Mouse (Mus musculus): ENCODE measurements at regions not wholly inside any gene's neighbourhood (a gene's known extent, or its start where the extent isn't known, plus 50 kb on each side); places are given as distances from the start of the nearest gene placed in this dataset.

DNA sequence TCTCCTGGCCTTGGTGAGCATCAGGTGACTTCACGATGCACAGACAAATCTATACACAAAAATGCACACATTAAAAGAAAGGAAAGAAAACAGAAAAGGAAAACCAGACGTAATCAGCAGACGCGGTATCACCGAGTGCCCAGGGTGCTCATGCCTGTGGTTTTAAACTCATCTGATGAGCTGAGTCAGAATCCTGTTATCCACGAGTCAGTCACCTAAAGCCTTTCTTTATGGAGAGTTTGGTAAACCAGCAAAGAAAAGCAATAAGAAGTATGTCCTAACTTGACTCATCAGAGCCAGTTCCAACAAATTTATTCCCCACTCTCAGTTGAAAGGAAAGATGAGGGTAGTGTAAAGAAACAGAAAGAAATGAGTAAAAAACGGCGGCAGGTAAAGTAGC lies 391.5 kb downstream of the Cd83 start:
- TF ChIP-seq GATA1 (IDR thresholded peaks at IDR 0.05; ENCODE audit: low read length), result no peak

DNA sequence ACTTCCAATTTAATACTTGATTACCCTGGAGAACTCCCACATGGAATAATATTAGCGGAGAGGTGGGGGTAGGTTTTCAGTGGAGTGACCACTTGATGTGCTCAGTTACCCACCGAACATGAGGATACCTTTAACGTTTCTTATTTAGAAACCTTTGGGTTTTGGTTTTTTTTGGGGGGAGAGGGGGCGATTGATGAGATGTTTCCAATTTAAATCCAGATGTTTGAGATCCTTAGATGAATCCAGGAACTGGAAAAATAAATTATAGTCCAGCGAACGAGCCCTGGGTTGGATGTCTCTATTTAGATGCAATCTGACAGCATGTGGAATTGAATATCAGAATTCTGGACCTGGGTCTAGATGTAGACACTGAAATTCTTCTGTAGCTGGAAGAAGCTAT lies 393.4 kb downstream of the Cd83 start:
- TF ChIP-seq GATA1 (IDR thresholded peaks at IDR 0.05; ENCODE audit: low read length), result no peak

GRCm38 (mm10) chr13:44180384-44180783 lies 395.8 kb downstream of the Cd83 start:
- no peak for TF ChIP-seq GATA1 (IDR thresholded peaks at IDR 0.05; ENCODE audit: low read length)

DNA sequence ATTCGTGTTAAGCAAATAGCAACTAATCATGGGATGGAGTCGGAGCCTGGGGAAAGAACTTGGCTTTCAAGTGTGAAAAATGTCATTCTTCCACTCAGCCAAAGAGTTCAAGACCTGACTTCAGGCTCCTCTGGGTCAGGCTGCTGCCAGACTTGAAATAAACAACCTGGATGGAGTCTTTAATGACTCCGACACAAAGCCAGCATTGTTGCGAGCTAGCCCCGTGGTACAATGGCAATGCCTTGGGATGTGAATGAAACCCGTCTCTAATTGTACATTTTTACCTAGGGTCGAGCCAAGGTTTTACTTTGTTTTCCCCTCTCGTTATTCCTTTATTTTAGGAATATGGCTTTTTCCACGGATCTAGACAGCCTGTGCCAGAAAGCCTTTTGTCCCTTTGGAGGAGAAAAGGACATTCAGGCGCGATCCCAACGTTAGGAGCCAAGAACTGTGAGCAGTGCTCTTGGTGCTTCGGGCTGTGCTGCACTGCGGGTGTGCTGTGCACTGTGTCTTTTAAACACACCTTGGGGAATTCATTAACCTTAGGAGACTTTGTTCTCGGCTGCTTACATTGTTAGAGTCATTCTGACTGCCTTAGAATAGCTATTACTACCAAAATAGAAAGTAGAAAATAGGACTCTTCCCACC lies 398.1 kb downstream of the Cd83 start:
- no peak for TF ChIP-seq GATA1 (IDR thresholded peaks at IDR 0.05; ENCODE audit: low read length)

DNA sequence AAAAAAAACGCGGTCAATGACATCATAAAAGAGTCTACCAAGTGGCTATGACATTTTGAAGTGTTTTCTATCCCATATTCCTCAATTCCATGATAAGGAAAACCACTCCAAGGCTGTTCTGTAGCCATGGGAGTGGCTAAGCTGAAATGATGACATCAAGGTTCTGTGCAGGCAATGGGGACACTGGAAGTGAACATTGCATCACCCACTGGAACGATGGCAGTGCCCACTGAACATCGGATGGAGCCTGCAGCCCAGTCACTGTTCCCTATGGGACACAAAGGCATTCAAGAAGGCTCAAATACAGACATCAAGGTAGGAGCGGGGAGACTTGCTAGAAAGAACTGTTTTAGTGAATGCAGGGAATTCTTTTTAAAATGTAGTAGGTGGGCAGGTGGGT lies 410.8 kb downstream of the Cd83 start:
- TF ChIP-seq GATA1 (IDR thresholded peaks at IDR 0.05; ENCODE audit: low read length), result no peak

- TF ChIP-seq GATA1 (IDR thresholded peaks at IDR 0.05; ENCODE audit: low read length), result no peak
These were observed 421.5 kb downstream of the Cd83 start for GRCm38 (mm10) chr13:44206042-44206441.

GRCm38 (mm10) chr13:44206448-44206847 lies 421.9 kb downstream of the Cd83 start:
- TF ChIP-seq GATA1 (IDR thresholded peaks at IDR 0.05; ENCODE audit: low read length), result no peak

GRCm38 (mm10) chr13:44207400-44208005 lies 422.9 kb downstream of the Cd83 start:
- TF ChIP-seq GATA1 (IDR thresholded peaks at IDR 0.05; ENCODE audit: low read length), result no peak

- TF ChIP-seq GATA1 (IDR thresholded peaks at IDR 0.05; ENCODE audit: low read length), result no peak
These were observed 424.5 kb downstream of the Cd83 start for GRCm38 (mm10) chr13:44209036-44209435.

GRCm38 (mm10) chr13:44210123-44210522 lies 425.5 kb downstream of the Cd83 start:
- no peak for TF ChIP-seq GATA1 (IDR thresholded peaks at IDR 0.05; ENCODE audit: low read length)

- no peak for TF ChIP-seq GATA1 (IDR thresholded peaks at IDR 0.05; ENCODE audit: low read length)
These were observed 427.8 kb downstream of the Cd83 start for GRCm38 (mm10) chr13:44212356-44212755.

DNA sequence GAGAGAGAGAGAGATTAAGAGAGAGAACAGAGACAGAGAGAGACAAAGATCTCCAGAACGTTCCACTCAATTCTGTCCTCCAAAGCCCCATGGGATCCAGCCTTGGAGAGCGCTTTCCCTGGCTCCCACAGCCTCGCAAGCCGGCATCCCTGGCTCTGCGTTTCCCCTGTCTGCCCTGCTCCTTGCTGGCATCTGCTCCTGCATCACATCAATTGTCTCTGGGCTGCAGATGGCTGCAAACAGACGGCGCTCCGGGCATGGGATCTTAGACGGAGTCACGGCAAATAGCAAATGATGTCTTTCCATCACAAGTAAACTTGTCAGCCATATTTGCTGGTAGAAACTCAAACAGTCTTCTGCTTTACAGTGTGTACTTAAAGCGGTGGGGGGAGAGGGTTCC lies 428.4 kb downstream of the Cd83 start:
- no peak for TF ChIP-seq GATA1 (IDR thresholded peaks at IDR 0.05; ENCODE audit: low read length)

DNA sequence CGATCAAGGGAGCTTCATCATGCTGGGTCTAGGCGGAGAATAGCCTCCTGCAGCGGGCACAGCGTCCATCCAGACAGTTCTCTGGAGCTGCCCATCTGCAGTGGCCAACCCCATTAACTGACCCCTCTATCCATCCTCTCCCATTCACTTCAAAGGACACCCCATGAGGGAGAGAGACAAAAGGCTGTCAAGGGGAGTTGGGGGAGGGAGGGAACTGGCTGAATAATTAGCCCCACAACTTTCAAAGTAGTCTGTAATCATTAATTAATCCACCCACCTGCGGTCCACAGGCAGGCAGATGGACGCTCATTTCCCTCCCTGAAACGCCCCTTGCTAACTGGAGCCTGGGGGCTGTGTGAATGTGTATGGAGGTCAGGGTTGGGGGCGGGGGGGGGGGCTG lies 433.7 kb downstream of the Cd83 start:
- no peak for TF ChIP-seq GATA1 (IDR thresholded peaks at IDR 0.05; ENCODE audit: low read length)

DNA sequence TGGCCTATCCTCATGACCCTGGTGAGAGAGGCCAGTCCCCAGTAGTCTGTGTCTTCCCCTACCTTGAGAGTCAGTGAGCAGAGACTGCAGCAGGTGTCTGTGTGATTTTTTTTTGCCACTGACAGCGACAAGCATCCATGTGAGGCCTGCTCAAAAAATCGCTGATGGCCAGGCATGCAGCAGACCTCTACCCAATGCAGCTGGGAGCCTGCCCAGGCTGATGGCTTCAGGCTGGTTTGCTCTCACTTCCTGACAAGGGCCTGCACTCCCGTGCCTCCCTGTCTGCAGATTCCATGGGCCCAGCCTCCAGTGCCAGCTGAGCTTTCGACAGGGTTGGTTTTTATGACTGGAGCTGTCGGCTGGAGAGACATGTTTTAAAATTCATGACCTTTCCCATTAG lies 437.1 kb downstream of the Cd83 start:
- no peak for TF ChIP-seq GATA1 (IDR thresholded peaks at IDR 0.05; ENCODE audit: low read length)

DNA sequence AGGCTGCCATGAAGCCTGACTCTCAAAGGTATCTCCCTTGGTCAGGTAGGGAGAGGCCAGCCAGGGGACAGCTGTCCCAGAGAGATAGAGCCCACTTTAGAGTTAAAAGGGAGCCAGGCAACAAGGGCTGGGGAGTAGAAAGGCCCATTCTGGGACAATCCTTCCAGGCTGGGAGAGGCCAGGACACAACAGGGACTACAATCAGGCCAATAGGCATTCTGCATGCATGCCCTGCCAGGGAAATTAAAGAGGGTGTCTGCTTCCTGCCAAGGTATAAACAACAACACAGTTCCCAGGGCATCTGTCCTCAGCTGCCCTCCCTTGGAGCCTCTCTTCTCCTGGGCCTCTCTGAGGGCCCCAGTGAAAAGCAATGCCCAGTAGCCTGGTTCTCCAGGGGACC lies 437.8 kb downstream of the Cd83 start:
- TF ChIP-seq GATA1 (IDR thresholded peaks at IDR 0.05; ENCODE audit: low read length), result no peak

- no peak for TF ChIP-seq GATA1 (IDR thresholded peaks at IDR 0.05; ENCODE audit: low read length)
These were observed 443.3 kb downstream of the Cd83 start for GRCm38 (mm10) chr13:44227706-44228459.
